Mouse (Mus musculus) forebrain, embryonic 14.5 days (tissue): ENCODE measurements around the gene 1700047I17Rik2. TPM values are rescaled to one million over a fixed set of nuclear protein-coding genes. Genes with fewer than 3 reads are reported as not detected.
"Not testable (repeated sequence)": the region's sequence is repeated elsewhere in the genome, so short reads cannot be mapped to it uniquely, and the experiment has no call there.

Experiments used
- ATAC-seq: fragments of 200-750 bp; cut with Nextera tagmentation; 2 replicates; pipeline ENCODE4 v1.8.0; 2017; ENCODE audit warnings: mild to moderate bottlenecking, moderate library complexity
- DNase-seq: peaks from one replicate; pipeline ENCODE4 v3.0.0-alpha.2; 2015; ENCODE audit warnings: low spot score
- H3K27ac ChIP-seq: fragments of 300-500 bp; sonication (generic); 2 replicates; pipeline ENCODE4 v1.5.1; 2014; ENCODE audit warnings: low read depth, mild to moderate bottlenecking, control low read depth, low read length, moderate library complexity
- H3K27me3 ChIP-seq: fragments of 300-500 bp; sonication (generic); replicated peaks from 2 replicates; pipeline ENCODE4 v1.6.1; 2014; ENCODE audit warnings: low read length, control low read depth, mixed read lengths; ENCODE audit not compliant: control insufficient read depth, insufficient read depth
- H3K36me3 ChIP-seq: fragments of 300-500 bp; sonication (generic); 2 replicates; pipeline ENCODE4 v1.6.1; 2014; ENCODE audit warnings: low read length, control low read depth; ENCODE audit not compliant: control insufficient read depth, insufficient read depth
- H3K4me1 ChIP-seq: fragments of 300-500 bp; sonication (generic); 2 replicates; pipeline ENCODE4 v1.6.1; 2014; ENCODE audit warnings: antibody characterized with exemption, low read length, control low read depth; ENCODE audit not compliant: control insufficient read depth, insufficient read depth
- H3K4me2 ChIP-seq: fragments of 300-500 bp; sonication (generic); 2 replicates; pipeline ENCODE4 v1.6.1; 2014; ENCODE audit warnings: mild to moderate bottlenecking, control low read depth, low read length
- H3K4me3 ChIP-seq: fragments of 300-500 bp; sonication (generic); 2 replicates; pipeline ENCODE4 v1.5.1; 2014; ENCODE audit warnings: low read depth, low read length, control low read depth
- H3K9ac ChIP-seq: fragments of 300-500 bp; sonication (generic); 2 replicates; pipeline ENCODE4 v1.6.1; 2014; ENCODE audit warnings: mild to moderate bottlenecking, low read length, control low read depth, moderate library complexity
- H3K9me3 ChIP-seq: fragments of 300-500 bp; sonication (generic); replicated peaks from 2 replicates; pipeline ENCODE4 v1.6.1; 2016; ENCODE audit warnings: low read length, control low read depth, mixed read lengths; ENCODE audit not compliant: control insufficient read depth
- WGBS: fragments of 180-500 bp; shearing (Covaris S2); extraction: QIAGEN DNeasy Blood & Tissue Kit; methylation state at CpG from one replicate; pipeline ENCODE4 v1.1.7; 2014; 5-methylcytosine and 5-hydroxymethylcytosine counted together
- polyA plus RNA-seq: library from polyadenylated mRNA; unstranded; fragments of >200 nt; fragmentation: Nextera tagmentation; extraction: Ambion mirVana; gene quantifications from 2 replicates; pipeline ENCODE4 v1.2.1, GENCODE M21; 2014

1700047I17Rik2 gene
- not detected in 2 replicates for polyA plus RNA-seq

GRCm38 (mm10) chr12:55199306-55199705 lies at the start of gene 1700047I17Rik2:
1700047I17Rik2 (plus strand) TSS chr12:55199592.
- DNase-seq, H3K9me3 ChIP-seq, H3K36me3 ChIP-seq, H3K4me1 ChIP-seq, H3K27me3 ChIP-seq, H3K4me3 ChIP-seq, H3K9ac ChIP-seq, H3K27ac ChIP-seq, H3K4me2 ChIP-seq: not testable (repeated sequence)
- ATAC-seq: peak; percentile 99
- WGBS: no CpG with 5 or more reads among the region's 40 CpGs

- not testable (repeated sequence) for H3K9me3 ChIP-seq, H3K27ac ChIP-seq, H3K9ac ChIP-seq, H3K4me3 ChIP-seq, DNase-seq, H3K36me3 ChIP-seq, H3K4me1 ChIP-seq, H3K27me3 ChIP-seq, H3K4me2 ChIP-seq
- WGBS: no CpG with 5 or more reads among the region's 57 CpGs
- ATAC-seq: peak; percentile 99
Observed at GRCm38 (mm10) chr12:55154559-55155448, 44.6 kb upstream of the 1700047I17Rik2 start, which contains the start of gene Srp54b. Srp54b (plus strand) TSS chr12:55155104.

GRCm38 (mm10) chr12:55155449-55155783 lies 44.0 kb upstream of the 1700047I17Rik2 start:
- H3K27me3 ChIP-seq, H3K4me1 ChIP-seq, H3K9me3 ChIP-seq, H3K27ac ChIP-seq, H3K4me2 ChIP-seq, DNase-seq, H3K4me3 ChIP-seq, H3K36me3 ChIP-seq, H3K9ac ChIP-seq: not testable (repeated sequence)
- WGBS: 2% methylated on average over 9 of the region's 24 CpGs
- ATAC-seq: peak; percentile 55

GRCm38 (mm10) chr12:55167034-55167557 lies 32.3 kb upstream of the 1700047I17Rik2 start:
- not testable (repeated sequence) for H3K27me3 ChIP-seq, H3K27ac ChIP-seq, H3K4me2 ChIP-seq, ATAC-seq, H3K4me1 ChIP-seq, H3K36me3 ChIP-seq, H3K9me3 ChIP-seq, H3K9ac ChIP-seq, DNase-seq, H3K4me3 ChIP-seq
- no CpG with 5 or more reads among the region's 7 CpGs for WGBS

GRCm38 (mm10) chr12:55187686-55188085 lies 11.7 kb upstream of the 1700047I17Rik2 start:
- WGBS: no CpG with 5 or more reads among the region's 8 CpGs

GRCm38 (mm10) chr12:55189127-55189526 lies 10.3 kb upstream of the 1700047I17Rik2 start:
- H3K27ac ChIP-seq, H3K4me3 ChIP-seq, H3K9ac ChIP-seq, ATAC-seq, H3K27me3 ChIP-seq, H3K9me3 ChIP-seq, H3K4me2 ChIP-seq, DNase-seq, H3K36me3 ChIP-seq, H3K4me1 ChIP-seq: not testable (repeated sequence)
- no CpG with 5 or more reads among the region's 5 CpGs for whole genome bisulfite sequencing

More at GRCm38 (mm10) chr12:55187686-55188085, 11.7 kb upstream of the 1700047I17Rik2 start:
- not testable (repeated sequence) for ATAC-seq, H3K9me3 ChIP-seq, H3K36me3 ChIP-seq, H3K9ac ChIP-seq, DNase-seq, H3K27me3 ChIP-seq, H3K4me3 ChIP-seq, H3K27ac ChIP-seq, H3K4me2 ChIP-seq, H3K4me1 ChIP-seq

GRCm38 (mm10) chr12:55199799-55200198 lies 407 bp downstream of the 1700047I17Rik2 start:
- H3K27ac ChIP-seq, H3K9ac ChIP-seq, H3K4me3 ChIP-seq, H3K27me3 ChIP-seq, H3K9me3 ChIP-seq, DNase-seq, H3K4me1 ChIP-seq, H3K36me3 ChIP-seq, H3K4me2 ChIP-seq: not testable (repeated sequence)
- ATAC-seq: peak; percentile 62
- WGBS: no CpG with 5 or more reads among the region's 18 CpGs

- ATAC-seq, H3K27ac ChIP-seq, DNase-seq, H3K4me3 ChIP-seq, H3K36me3 ChIP-seq, H3K9ac ChIP-seq, H3K27me3 ChIP-seq, H3K9me3 ChIP-seq, H3K4me1 ChIP-seq, H3K4me2 ChIP-seq: not testable (repeated sequence)
- no CpG with 5 or more reads among the region's 6 CpGs for WGBS
Observed at GRCm38 (mm10) chr12:55212944-55213343, 13.6 kb downstream of the 1700047I17Rik2 start.
